Mouse (Mus musculus) C2C12 (cell line): ENCODE measurements around the gene Tyw1. TPM values are rescaled to one million over a fixed set of nuclear protein-coding genes. Genes with fewer than 3 reads are reported as not detected.
A peak's percentile ranks its signal among the peaks of the same experiment; 100 is the strongest.

ENCODE experiments used
- H3K27me3 ChIP-seq: one replicate; pipeline ENCODE4 v1.6.1; 2011; ENCODE audit not compliant: control insufficient read depth, insufficient read depth, insufficient read length
- H3K36me3 ChIP-seq: one replicate; pipeline ENCODE4 v1.6.1; 2011; ENCODE audit not compliant: control insufficient read depth, insufficient read depth
- H3K4me3 ChIP-seq: one replicate; pipeline ENCODE4 v1.5.1; 2011; ENCODE audit warnings: mild to moderate bottlenecking, control low read depth; ENCODE audit not compliant: poor library complexity, insufficient read depth, severe bottlenecking
- H3K79me2 ChIP-seq: one replicate; pipeline ENCODE4 v1.6.1; 2011; ENCODE audit not compliant: control insufficient read depth, insufficient read depth
- H3K79me3 ChIP-seq: one replicate; pipeline ENCODE4 v1.6.1; 2011; ENCODE audit warnings: low read depth, control low read depth
- H3ac ChIP-seq: one replicate; pipeline ENCODE3; 2011; ENCODE audit warnings: low read depth; ENCODE audit not compliant: control insufficient read depth, insufficient read length
- CEBPB ChIP-seq: IDR thresholded peaks from one replicate; pipeline ENCODE4 v1.6.1; 2011; ENCODE audit warnings: low read depth, mild to moderate bottlenecking, control low read depth, moderate library complexity
- CTCF ChIP-seq: IDR thresholded peaks from one replicate; pipeline ENCODE4 v1.5.1; 2011; ENCODE audit not compliant: control insufficient read depth, insufficient read depth, insufficient read length
- FOSL1 ChIP-seq: IDR thresholded peaks from one replicate; pipeline ENCODE4 v1.8.0; 2011; ENCODE audit warnings: mild to moderate bottlenecking, low read length; ENCODE audit not compliant: poor library complexity, insufficient read depth, severe bottlenecking
- MAX ChIP-seq: IDR thresholded peaks from one replicate; pipeline ENCODE4 v1.6.1; 2011; ENCODE audit warnings: mild to moderate bottlenecking, control low read depth
- MYOD1 ChIP-seq: IDR thresholded peaks from one replicate; pipeline ENCODE4 v1.6.1; 2011; ENCODE audit warnings: low read depth; ENCODE audit not compliant: control insufficient read depth, insufficient read length
- MYOG ChIP-seq: IDR thresholded peaks from one replicate; pipeline ENCODE4 v1.6.1; 2011; ENCODE audit not compliant: control insufficient read depth, insufficient read length; ENCODE audit errors: extremely low read depth
- USF1 ChIP-seq: IDR thresholded peaks from one replicate; pipeline ENCODE4 v1.6.1; 2011; ENCODE audit warnings: low read depth, mild to moderate bottlenecking, control low read depth, moderate library complexity
- long read RNA-seq, 2 experiments: library from polyadenylated mRNA; unstranded; transcript quantifications; one replicate each; pipeline ENCODE4 v2.0.0; 2019 to 2020
- polyA plus RNA-seq: library from polyadenylated mRNA; unstranded; fragments of >200 nt; fragmentation: generic; extraction: Trizol; gene quantifications from one replicate; pipeline ENCODE4 v1.2.1, GENCODE M21; 2012; ENCODE audit warnings: missing spikeins

Tyw1 gene
- polyA plus RNA-seq: 24.2 TPM
- long read RNA-seq, experiment 1, transcript Tyw1-201 (16 exons, 3,044 nt): major isoform, 18 of 35 reads
- long read RNA-seq, experiment 1, partial matches to known transcripts: 10 of 35 reads
- long read RNA-seq, experiment 1, other reads (novel, unspliced or antisense): 7 of 35 reads
- long read RNA-seq, experiment 2, transcript Tyw1-201 (16 exons, 3,044 nt): major isoform, 321 of 377 reads
- long read RNA-seq, experiment 2, partial matches to known transcripts: 7 of 377 reads
- long read RNA-seq, experiment 2, other reads (novel, unspliced or antisense): 48 of 377 reads

GRCm38 (mm10) chr5:130255017-130255720 is at the start of gene Tyw1, which contains the start of gene Sbds:
Gene Tyw1 (plus strand): TSS chr5:130255619.
Gene Sbds (minus strand): TSS chr5:130255530.
- Histone ChIP-seq H3K4me3 (peak within 1 kb of the TSS; percentile 88), H3K27me3 (no peaks in the 10 kb centered on the region), H3K79me3 (peaks cover 38% of the 10 kb centered on the region), H3ac (peak within 1 kb of the TSS; percentile 83), H3K79me2 (peaks cover 73% of the 10 kb centered on the region), H3K36me3 (peaks cover 40% of the 10 kb centered on the region)
- TF ChIP-seq FOSL1: no peak
- peak; percentile 35 for TF ChIP-seq MAX

DNA sequence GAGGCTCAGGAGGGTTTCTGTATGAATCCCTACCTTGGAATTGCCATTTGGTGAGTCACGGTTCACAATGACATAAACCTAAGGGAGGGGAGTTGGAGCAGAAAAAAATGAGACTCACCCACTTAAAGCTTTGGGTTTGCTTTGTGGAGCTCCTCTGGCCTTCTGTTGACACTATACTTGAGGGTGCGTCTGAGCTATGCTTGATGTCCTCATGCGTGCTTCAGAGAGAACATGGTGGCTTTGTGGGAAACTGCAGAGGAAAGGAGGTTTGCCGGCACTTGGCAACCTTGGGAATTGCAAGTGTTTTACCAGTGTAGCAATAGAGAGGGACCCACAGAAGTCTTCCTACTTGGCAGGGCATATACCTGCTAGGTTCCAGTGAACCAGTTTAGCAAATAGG is 48.1 kb upstream of the Tyw1 start:
- Histone ChIP-seq H3K36me3 (peaks cover 54% of the 10 kb centered on the region), H3K79me3 (no peaks in the 10 kb centered on the region), H3K27me3 (no peaks in the 10 kb centered on the region), H3ac (no peak overlapping the region), H3K4me3 (no peak overlapping the region), H3K79me2 (no peaks in the 10 kb centered on the region)
- TF ChIP-seq MYOG (no peak), MAX (no peak), USF1 (no peak), CTCF (no peak), FOSL1 (no peak), MYOD1 (no peak), CEBPB (no peak)

DNA sequence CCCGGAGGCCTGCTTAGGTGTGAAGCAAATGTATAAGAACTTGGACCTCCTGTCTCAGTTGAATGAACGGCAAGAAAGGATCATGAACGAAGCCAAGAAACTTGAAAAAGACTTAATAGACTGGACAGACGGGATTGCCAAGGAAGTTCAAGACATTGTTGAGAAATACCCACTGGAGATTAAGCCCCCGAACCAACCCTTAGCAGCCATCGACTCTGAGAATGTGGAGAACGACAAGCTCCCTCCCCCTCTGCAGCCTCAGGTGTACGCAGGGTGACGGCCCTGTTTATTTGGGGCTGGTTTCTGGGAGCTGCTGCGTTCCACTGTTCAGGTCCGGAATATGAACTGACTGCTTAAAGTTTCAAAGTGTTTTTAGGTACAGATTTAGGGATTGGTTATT is 42.5 kb upstream of the Tyw1 start:
- Histone ChIP-seq H3K36me3 (peaks cover 53% of the 10 kb centered on the region), H3K27me3 (no peaks in the 10 kb centered on the region), H3K79me3 (no peaks in the 10 kb centered on the region), H3K4me3 (no peak overlapping the region), H3ac (no peak overlapping the region), H3K79me2 (no peaks in the 10 kb centered on the region)
- TF ChIP-seq USF1 (no peak), FOSL1 (no peak), MYOD1 (no peak), CTCF (no peak), CEBPB (no peak), MAX (no peak), MYOG (no peak)

GRCm38 (mm10) chr5:130216781-130217180 is 38.6 kb upstream of the Tyw1 start, which contains the start of gene Tmem248:
Gene Tmem248 (plus strand): TSS chr5:130217081.
- no peaks in the 10 kb centered on the region for H3K79me2 ChIP-seq
- H3K79me3 ChIP-seq: no peaks in the 10 kb centered on the region
- H3K4me3 ChIP-seq: no peak within 1 kb of the TSS
- H3K36me3 ChIP-seq: peaks cover 21% of the 10 kb centered on the region
- H3ac ChIP-seq: no peak within 1 kb of the TSS
- no peaks in the 10 kb centered on the region for H3K27me3 ChIP-seq
- TF ChIP-seq USF1 (no peak), CTCF (no peak), MYOD1 (no peak), MAX (no peak), CEBPB (no peak), MYOG (no peak), FOSL1 (no peak)

GRCm38 (mm10) chr5:130217406-130217805 is 38.0 kb upstream of the Tyw1 start:
- peaks cover 18% of the 10 kb centered on the region for H3K36me3 ChIP-seq
- H3K4me3 ChIP-seq: no peak overlapping the region
- no peaks in the 10 kb centered on the region for H3K27me3 ChIP-seq
- no peaks in the 10 kb centered on the region for H3K79me3 ChIP-seq
- no peak overlapping the region for H3ac ChIP-seq
- H3K79me2 ChIP-seq: peaks cover 3% of the 10 kb centered on the region
- TF ChIP-seq MYOG (no peak), CEBPB (no peak)

DNA sequence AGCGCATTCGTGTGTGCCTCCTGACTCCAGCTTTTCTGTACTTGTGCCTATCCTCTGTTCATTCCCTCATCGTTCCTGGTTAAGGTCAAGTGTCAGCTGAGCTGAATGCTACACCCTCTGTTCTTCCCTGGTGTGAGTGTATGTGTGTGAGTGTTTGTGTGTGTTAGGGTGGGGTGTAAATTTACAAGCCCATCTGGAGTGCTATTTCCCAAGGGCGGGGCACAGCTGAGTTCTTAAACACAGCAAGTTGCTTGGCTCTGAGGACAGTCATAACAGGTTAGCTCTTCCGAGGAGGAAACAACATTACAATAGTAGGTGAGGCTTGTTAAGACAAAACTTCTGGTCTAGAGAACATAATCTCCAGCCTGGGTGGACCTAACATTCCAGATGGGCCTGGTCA is 37.1 kb upstream of the Tyw1 start:
- H3K27me3 ChIP-seq: no peaks in the 10 kb centered on the region
- TF ChIP-seq FOSL1 (no peak), MYOD1 (no peak), CEBPB (no peak), MAX (no peak), CTCF (no peak)
- H3K79me3 ChIP-seq: peaks cover 9% of the 10 kb centered on the region
- peaks cover 9% of the 10 kb centered on the region for H3K36me3 ChIP-seq
- no peak overlapping the region for H3ac ChIP-seq
- peaks cover 13% of the 10 kb centered on the region for H3K79me2 ChIP-seq
- H3K4me3 ChIP-seq: no peak overlapping the region
